22 mouse cellular contexts compared by ENCODE assay signal in the genomic region with DNA sequence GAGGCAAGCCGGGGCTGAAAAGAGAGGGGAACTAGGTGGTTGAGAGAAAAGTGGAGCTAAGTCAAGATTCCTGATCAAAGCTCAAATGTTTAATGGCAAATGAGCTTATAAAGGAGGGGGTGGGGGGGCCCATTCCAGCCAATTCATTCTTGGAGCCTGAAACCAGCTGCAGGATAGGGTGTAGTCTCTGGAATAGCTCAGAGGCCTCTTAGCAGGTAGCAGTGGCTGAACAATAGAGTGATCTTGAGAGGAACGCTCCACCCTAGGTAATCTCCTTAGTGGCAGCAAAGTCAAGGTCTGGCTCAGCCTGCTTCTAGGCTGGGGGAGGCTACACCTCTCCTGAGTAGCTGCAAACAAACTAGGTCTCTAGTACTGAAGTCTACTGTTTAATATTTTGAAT.
DNase-seq lines count a peak whose midpoint lies in the region; ATAC-seq and TF ChIP-seq lines count a peak whose summit lies in the region.
"Had no signal": no experiment of that assay in that cellular context is flagged by ENCODE, and none has a peak within 500 bp of the region (broad histone marks: within the 10 kb centered on the region; RNA-seq: fewer than 3 reads in every experiment).

No protein-coding gene starts in this region.

- no peaks in the 10 kb centered on the region for H3K36me3 ChIP-seq in ES-Bruce4 (ENCODE audit: control insufficient read depth, insufficient read depth, low read length, poor library complexity, severe bottlenecking)
- no peaks in the 10 kb centered on the region for H3K36me3 ChIP-seq in liver, embryonic 12.5 days
- H3K36me3 ChIP-seq: embryonic facial prominence, embryonic 10.5 days; embryonic facial prominence, embryonic 12.5 days; forebrain, embryonic 15.5 days; G1E had no signal

- 48% methylated on average over 2 of the region's 2 CpGs for WGBS in liver, embryonic 12.5 days (ENCODE audit: insufficient replicate concordance)

- no peaks in the 10 kb centered on the region for H3K4me1 ChIP-seq in ES-Bruce4 (ENCODE audit: control insufficient read depth, insufficient read depth, low read length)
- H3K4me1 ChIP-seq in liver, embryonic 12.5 days: no peaks in the 10 kb centered on the region
- H3K4me1 ChIP-seq: embryonic facial prominence, embryonic 10.5 days; embryonic facial prominence, embryonic 12.5 days; forebrain, embryonic 13.5 days; forebrain, embryonic 15.5 days had no signal

- H3K27ac ChIP-seq in ES-Bruce4 (ENCODE audit: insufficient read depth, low read length): peak overlapping the region; percentile 51; the same call in 1 of the 2 replicates
- H3K27ac ChIP-seq in liver, embryonic 12.5 days: no peak overlapping the region
- H3K27ac ChIP-seq in layer of hippocampus, adult 2 months: no peak overlapping the region
- H3K27ac ChIP-seq: embryonic facial prominence, embryonic 10.5 days; embryonic facial prominence, embryonic 12.5 days; forebrain, embryonic 13.5 days; forebrain, embryonic 15.5 days had no signal

- ATAC-seq in liver, embryonic 12.5 days: no peak
- ATAC-seq: forebrain, embryonic 13.5 days; forebrain, embryonic 15.5 days; forebrain, postnatal 0 days; Patski had no signal

- no peak overlapping the region for H3K4me2 ChIP-seq in liver, embryonic 12.5 days
- H3K4me2 ChIP-seq: embryonic facial prominence, embryonic 12.5 days; forebrain, embryonic 13.5 days; forebrain, embryonic 15.5 days had no signal

- H3K4me3 ChIP-seq in ES-Bruce4 (ENCODE audit: low read depth, low read length): no peak overlapping the region
- H3K4me3 ChIP-seq in liver, embryonic 12.5 days: no peak overlapping the region
- H3K4me3 ChIP-seq in layer of hippocampus, adult 2 months: no peak overlapping the region
- H3K4me3 ChIP-seq: embryonic facial prominence, embryonic 10.5 days; embryonic facial prominence, embryonic 12.5 days; forebrain, embryonic 13.5 days; forebrain, embryonic 15.5 days had no signal

- DNase-seq in ES-CJ7 (ENCODE audit: low read depth, low spot score): peak; percentile 78
- peak; percentile 88 for DNase-seq in R1 (ENCODE audit: low read depth, low spot score)
- DNase-seq in ZHBTc4 (ENCODE audit: low read depth, low spot score): peak; percentile 78
- no peak for DNase-seq in kidney, postnatal 14 days
- DNase-seq in layer of hippocampus, adult 2 months (ENCODE audit: low spot score in 2 of 2): no peak
- DNase-seq: adrenal gland, adult 2 months; adrenal gland, postnatal 10 days; adrenal gland, postnatal 25 days; cerebellum, adult 11-12 months; cerebellum, adult 2 months; cerebellum, adult 9-10 months; cerebellum, postnatal 10 days; cerebellum, postnatal 25 days; forebrain, postnatal 0 days had no signal

- no peaks in the 10 kb centered on the region for H3K27me3 ChIP-seq in ES-Bruce4 (ENCODE audit: control insufficient read depth, insufficient read depth, low read length, poor library complexity, severe bottlenecking)
- no peaks in the 10 kb centered on the region for H3K27me3 ChIP-seq in liver, embryonic 12.5 days (replicated peaks)
- H3K27me3 ChIP-seq: embryonic facial prominence, embryonic 12.5 days; forebrain, embryonic 13.5 days; forebrain, embryonic 15.5 days; Patski had no signal

- 0 out of 2 replicates have a peak, but pooled peaks have one; percentile 40 for TF ChIP-seq EP300 in ES-Bruce4 (IDR thresholded peaks at IDR 0.05; ENCODE audit: insufficient read depth, low read depth, low read length)

- no peak overlapping the region for H3K9ac ChIP-seq in ES-Bruce4 (ENCODE audit: low read depth, poor library complexity, severe bottlenecking)
- H3K9ac ChIP-seq in liver, embryonic 12.5 days: no peak overlapping the region
- H3K9ac ChIP-seq: embryonic facial prominence, embryonic 12.5 days; forebrain, embryonic 13.5 days; forebrain, embryonic 15.5 days; forebrain, postnatal 0 days had no signal

- TF ChIP-seq POLR2A in ES-Bruce4 (IDR thresholded peaks at IDR 0.05; ENCODE audit: insufficient read depth, low read length): no peak

- no peak for TF ChIP-seq CTCF in ES-Bruce4 (IDR thresholded peaks at IDR 0.05; ENCODE audit: low read depth, low read length)
- no peak for TF ChIP-seq CTCF in layer of hippocampus, adult 2 months (conservative IDR thresholded peaks at IDR 0.05)

- H3K9me3 ChIP-seq in ES-Bruce4 (replicated peaks; ENCODE audit: control insufficient read depth, insufficient read depth, low read length, poor library complexity, severe bottlenecking): peaks cover 7% of the 10 kb centered on the region; the same call in 1 of the 2 replicates
- no peaks in the 10 kb centered on the region for H3K9me3 ChIP-seq in liver, embryonic 12.5 days (replicated peaks)
- H3K9me3 ChIP-seq: embryonic facial prominence, embryonic 12.5 days; forebrain, embryonic 15.5 days; G1E had no signal

Comparison
In these comparisons a context has a peak if more than half of its experiments do, and no peak if none do; other contexts are left out.
1. DNase-seq: peak in ES-CJ7 (single experiment), R1 (single experiment) and ZHBTc4 (single experiment); none in kidney, postnatal 14 days (single experiment) and layer of hippocampus, adult 2 months (0 of 2).